ENCODE assay signal across 8 mouse cellular contexts in the genomic region with DNA sequence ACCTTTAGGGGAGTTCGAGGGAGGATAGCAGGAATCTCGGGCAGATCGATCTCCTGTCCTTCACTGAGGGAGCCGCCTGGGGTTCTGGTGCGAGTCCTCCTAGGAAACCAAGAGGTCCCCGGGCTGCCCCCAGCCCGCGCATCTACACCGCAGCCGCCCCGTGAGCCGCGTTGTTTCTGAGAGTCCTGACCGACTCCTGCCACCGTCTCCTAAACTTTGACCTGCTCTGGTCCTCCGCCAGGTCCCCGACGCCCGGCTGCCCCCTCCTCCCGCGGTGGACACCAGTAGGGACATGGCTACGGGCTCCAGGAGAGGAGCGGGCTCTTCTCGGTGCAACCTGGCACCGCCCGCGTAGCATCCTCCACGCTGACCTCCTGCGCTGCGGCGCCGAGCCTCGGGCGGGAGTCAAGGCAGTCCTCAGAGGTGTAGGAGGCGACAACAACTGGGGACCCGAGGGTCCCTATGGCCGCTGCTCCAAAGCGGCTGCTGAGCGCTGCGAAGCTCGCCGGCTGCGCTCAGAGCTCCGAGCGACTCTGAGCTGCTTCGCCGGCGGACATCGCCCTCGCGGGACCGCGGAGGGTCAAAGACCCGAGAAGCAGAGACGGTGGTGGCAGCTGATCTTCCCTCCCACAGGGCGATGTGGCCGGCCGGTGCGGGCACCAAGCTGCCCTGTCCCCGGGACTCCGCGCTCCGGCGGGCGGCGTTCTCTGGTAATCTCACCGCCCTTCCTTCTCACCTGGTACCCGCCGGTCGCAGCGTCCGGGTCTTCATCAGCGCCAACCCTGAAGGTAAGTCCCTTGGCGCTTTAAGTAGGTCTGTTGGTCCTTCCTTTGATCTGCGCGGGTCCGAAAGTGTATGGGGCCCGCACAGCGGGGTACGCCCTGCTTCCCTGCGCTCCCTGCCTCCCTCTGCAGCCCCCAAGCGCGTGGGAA. TPM values are rescaled to one million over a fixed set of nuclear protein-coding genes. Genes with fewer than 3 reads are reported as not detected.
DNase-seq lines count a peak whose midpoint lies in the region; ATAC-seq and TF ChIP-seq lines count a peak whose summit lies in the region.
"Had no signal": no experiment of that assay in that cellular context is flagged by ENCODE, and none has a peak within 500 bp of the region (broad histone marks: within the 10 kb centered on the region; RNA-seq: fewer than 3 reads in every experiment).

No protein-coding gene starts in this region.

- peak overlapping the region; percentile 66 for H3K9ac ChIP-seq in forebrain, embryonic 16.5 days (replicated peaks; ENCODE audit: low read depth, low read length)
- peak overlapping the region; percentile 66 for H3K9ac ChIP-seq in midbrain, embryonic 15.5 days

- H3K4me2 ChIP-seq in forebrain, embryonic 16.5 days (ENCODE audit: low read length), result peak overlapping the region; percentile 100
- peak overlapping the region; percentile 98 for H3K4me2 ChIP-seq in midbrain, embryonic 15.5 days

- no peak overlapping the region for H3K27ac ChIP-seq in forebrain, embryonic 16.5 days (ENCODE audit: low read length)
- 0 out of 2 replicates have a peak overlapping the region, but pooled peaks have one; percentile 32 for H3K27ac ChIP-seq in midbrain, embryonic 15.5 days

- DNase-seq in ES-CJ7 (ENCODE audit: low read depth, low spot score), result peak; percentile 12
- DNase-seq in kidney, postnatal 25 days, result peak; percentile 22 to 57
- DNase-seq in adrenal gland, adult (ENCODE audit: inconsistent age in 2 of 2, low spot score in 1 of 2), result no peak

- no peaks in the 10 kb centered on the region for H3K36me3 ChIP-seq in E14TG2a.4 (ENCODE audit: insufficient read depth, low read length)
- H3K36me3 ChIP-seq in forebrain, embryonic 16.5 days (ENCODE audit: control insufficient read depth, insufficient read depth), result no peaks in the 10 kb centered on the region
- H3K36me3 ChIP-seq in midbrain, embryonic 15.5 days (replicated peaks), result no peaks in the 10 kb centered on the region

- TF ChIP-seq CTCF in E14TG2a.4 (conservative IDR thresholded peaks at IDR 0.05; ENCODE audit: low read length), result no peak

- peaks cover 55% of the 10 kb centered on the region for H3K27me3 ChIP-seq in E14TG2a.4 (ENCODE audit: insufficient read depth, low read length)
- peaks cover 11% of the 10 kb centered on the region; the same call in 1 of the 2 replicates for H3K27me3 ChIP-seq in forebrain, embryonic 16.5 days (replicated peaks; ENCODE audit: control insufficient read depth, insufficient read depth, low read length)
- H3K27me3 ChIP-seq in midbrain, embryonic 15.5 days (replicated peaks), result peaks cover 15% of the 10 kb centered on the region

- peak overlapping the region; percentile 77 for H3K4me3 ChIP-seq in E14TG2a.4 (replicated peaks; ENCODE audit: low read length)
- peak overlapping the region; percentile 61 for H3K4me3 ChIP-seq in forebrain, embryonic 16.5 days (replicated peaks; ENCODE audit: low read length)
- peak overlapping the region; percentile 74 for H3K4me3 ChIP-seq in midbrain, embryonic 15.5 days
- H3K4me3 ChIP-seq: megakaryocyte, embryonic 14.5 days had no signal

- no peaks in the 10 kb centered on the region for H3K9me3 ChIP-seq in E14TG2a.4 (ENCODE audit: low read length)
- H3K9me3 ChIP-seq in forebrain, embryonic 16.5 days (ENCODE audit: control insufficient read depth, low read length), result no peaks in the 10 kb centered on the region
- no peaks in the 10 kb centered on the region for H3K9me3 ChIP-seq in midbrain, embryonic 15.5 days

- peaks cover 17% of the 10 kb centered on the region for H3K4me1 ChIP-seq in E14TG2a.4 (replicated peaks; ENCODE audit: low read depth, low read length)
- peaks cover 6% of the 10 kb centered on the region for H3K4me1 ChIP-seq in forebrain, embryonic 16.5 days (replicated peaks; ENCODE audit: control insufficient read depth, insufficient read depth, low read length)
- H3K4me1 ChIP-seq in midbrain, embryonic 15.5 days, result peaks cover 15% of the 10 kb centered on the region
- H3K4me1 ChIP-seq: megakaryocyte, embryonic 14.5 days had no signal

- ATAC-seq in forebrain, embryonic 16.5 days, result peak; percentile 69
- peak; percentile 81 for ATAC-seq in midbrain, embryonic 15.5 days (replicated peaks)
- no peak for ATAC-seq in CD4-positive, CD25-positive, alpha-beta regulatory T cell, adult 4 months

- under 1% methylated on average over 83 of the region's 83 CpGs for WGBS in forebrain, embryonic 16.5 days
- under 1% methylated on average over 83 of the region's 83 CpGs for WGBS in midbrain, embryonic 15.5 days

RNA-seq across cellular contexts. Expression of gene Nwd2, which starts 0.9 kb away (rescaled TPM):
- 3.6 and 5.7 TPM in 2 replicates for polyA plus RNA-seq in forebrain, embryonic 16.5 days (2015; fragmentation: Nextera tagmentation; extraction: Ambion mirVana)
- polyA plus RNA-seq in midbrain, embryonic 15.5 days (2015; fragmentation: Nextera tagmentation; extraction: Ambion mirVana), result 9.0 and 15.2 TPM in 2 replicates
- under 1 TPM in 1 of 2 experiments, not detected in 1; 0.05 TPM for polyA plus RNA-seq in CD4-positive, CD25-positive, alpha-beta regulatory T cell, adult 4 months (2017; shearing (Covaris generic))

Comparison
In these comparisons a context has a peak if more than half of its experiments do, and no peak if none do; other contexts are left out.
1. DNase-seq: peak in ES-CJ7 (single experiment) and kidney, postnatal 25 days (2 of 2); none in adrenal gland, adult (0 of 2).
2. Peak in every context shown above with its lines, with median percentiles within 50 percentile points of each other: H3K4me3 ChIP-seq.